ENCODE assay signal across 23 mouse cellular contexts in genomic region chr2:3163501-3164076, GRCm38 (mm10). TPM values are rescaled to one million over a fixed set of nuclear protein-coding genes. Genes with fewer than 3 reads are reported as not detected.
DNase-seq lines count a peak whose midpoint lies in the region; ATAC-seq and TF ChIP-seq lines count a peak whose summit lies in the region.
"Had no signal": no experiment of that assay in that cellular context is flagged by ENCODE, and none has a peak within 500 bp of the region (broad histone marks: within the 10 kb centered on the region; RNA-seq: fewer than 3 reads in every experiment).

No protein-coding gene starts in this region.

- DNase-seq in heart, adult 11 months: peak; percentile 88
- DNase-seq in heart, embryonic 10.5 days (ENCODE audit: low spot score): no peak
- peak; percentile 93 for DNase-seq in MEL (ENCODE audit: low read depth, low spot score)
- no peak for DNase-seq in cerebellum, adult 2 months
- no peak for DNase-seq in right cerebral cortex, postnatal 10 days (ENCODE audit: low spot score in 2 of 2)
- DNase-seq: adrenal gland, postnatal 36 days; B cell, adult 2 months; cerebellum, adult 9-10 months; cerebellum, postnatal 25 days; gastrocnemius, postnatal 10 days; heart, postnatal 36 days had no signal

- H3K9me3 ChIP-seq in heart, embryonic 10.5 days: no peaks in the 10 kb centered on the region
- H3K9me3 ChIP-seq in MEL (replicated peaks; ENCODE audit: insufficient read depth, low read length): no peaks in the 10 kb centered on the region
- H3K9me3 ChIP-seq: embryonic facial prominence, embryonic 13.5 days; forebrain, embryonic 12.5 days; G1E; heart, embryonic 13.5 days; hindbrain, embryonic 12.5 days had no signal

- no peaks in the 10 kb centered on the region for H3K27me3 ChIP-seq in heart, embryonic 10.5 days (ENCODE audit: insufficient read depth, poor library complexity, severe bottlenecking)
- H3K27me3 ChIP-seq in MEL (ENCODE audit: control insufficient read depth in 1 of 2, insufficient read depth in 2 of 2, low read length in 2 of 2): no peaks in the 10 kb centered on the region
- no peaks in the 10 kb centered on the region for H3K27me3 ChIP-seq in cerebellum, adult 2 months (ENCODE audit: control insufficient read depth, insufficient read depth, low read length)
- H3K27me3 ChIP-seq: embryonic facial prominence, embryonic 13.5 days; forebrain, embryonic 12.5 days; heart, embryonic 13.5 days; hindbrain, embryonic 12.5 days; Patski had no signal

- WGBS in heart, embryonic 10.5 days: 67% methylated on average over 9 of the region's 9 CpGs
- 96% methylated on average over 9 of the region's 9 CpGs for WGBS in cerebellum, adult 2 months

- TF ChIP-seq EP300 in MEL (IDR thresholded peaks at IDR 0.05; ENCODE audit: low read depth in 1 of 2, low read length in 2 of 2): peak; percentile 73 to 90

- H3K27ac ChIP-seq in heart, embryonic 10.5 days: no peak overlapping the region
- peak overlapping the region; percentile 54 for H3K27ac ChIP-seq in MEL (ENCODE audit: control insufficient read depth, low read depth, low read length)
- no peak overlapping the region for H3K27ac ChIP-seq in cerebellum, adult 2 months (ENCODE audit: insufficient read depth, low read length)
- H3K27ac ChIP-seq: embryonic facial prominence, embryonic 13.5 days; forebrain, embryonic 12.5 days; heart, embryonic 13.5 days; hindbrain, embryonic 12.5 days had no signal

- no peaks in the 10 kb centered on the region for H3K79me2 ChIP-seq in MEL (ENCODE audit: control insufficient read depth, insufficient read depth, low read length, poor library complexity)

- no peaks in the 10 kb centered on the region for H3K36me3 ChIP-seq in heart, embryonic 10.5 days
- H3K36me3 ChIP-seq in MEL (ENCODE audit: control insufficient read depth in 1 of 2, insufficient read depth in 2 of 2, low read length in 2 of 2): peaks cover 0 to 3% of the 10 kb centered on the region in 2 experiments; a peak in 1 of 4 replicates
- H3K36me3 ChIP-seq: embryonic facial prominence, embryonic 13.5 days; forebrain, embryonic 12.5 days; G1E; heart, embryonic 13.5 days; hindbrain, embryonic 12.5 days had no signal

- no peak for TF ChIP-seq CTCF in MEL (IDR thresholded peaks at IDR 0.05 in 2 of 3, conservative IDR thresholded peaks at IDR 0.05 in 1 of 3; ENCODE audit: control insufficient read depth in 1 of 3, insufficient read depth in 1 of 3, low read depth in 2 of 3, low read length in 3 of 3, poor library complexity in 1 of 3, severe bottlenecking in 1 of 3)
- no peak for TF ChIP-seq CTCF in cerebellum, adult 2 months (IDR thresholded peaks at IDR 0.05; ENCODE audit: borderline replicate concordance, insufficient read depth, low read depth, low read length)

- peak; percentile 47 to 67 for ATAC-seq in hematopoietic stem cell, adult 5-6 weeks (replicated peaks in 1 of 2; ENCODE audit: insufficient read depth in 1 of 2, low FRiP score in 2 of 2, low TSS enrichment in 1 of 2, low read depth in 1 of 2, poor library complexity in 2 of 2, severe bottlenecking in 2 of 2)
- ATAC-seq in megakaryocyte progenitor cell, adult 5-6 weeks (replicated peaks; ENCODE audit: poor library complexity): peak; percentile 74
- ATAC-seq: activated CD4-positive, CD25-positive, alpha-beta regulatory T cell, adult 4 months; CD4-positive, CD25-positive, alpha-beta regulatory T cell, adult 4 months; forebrain, embryonic 16.5 days; hindbrain, embryonic 16.5 days; Patski had no signal

- H3K9ac ChIP-seq in MEL (ENCODE audit: control insufficient read depth, low read depth, low read length, poor library complexity, severe bottlenecking): no peak overlapping the region; the same call in 1 of the 2 replicates
- H3K9ac ChIP-seq: embryonic facial prominence, embryonic 13.5 days; forebrain, embryonic 12.5 days; heart, embryonic 13.5 days; hindbrain, embryonic 12.5 days had no signal

- TF ChIP-seq RAD21 in MEL (IDR thresholded peaks at IDR 0.05; ENCODE audit: low read depth, low read length): no peak; the same call in 1 of the 2 replicates

- peaks cover 67% of the 10 kb centered on the region for H3K4me1 ChIP-seq in heart, embryonic 10.5 days
- H3K4me1 ChIP-seq in MEL (ENCODE audit: control insufficient read depth in 1 of 2, insufficient read depth in 2 of 2, low read length in 2 of 2): peaks cover 0 to 7% of the 10 kb centered on the region in 2 experiments; a peak in 3 of 4 replicates
- 0 out of 2 replicates have a peak, but pooled peaks cover 5% of the 10 kb centered on the region for H3K4me1 ChIP-seq in cerebellum, adult 2 months (ENCODE audit: control insufficient read depth, insufficient read depth, low read length)

- no peak for TF ChIP-seq POLR2A in MEL (IDR thresholded peaks at IDR 0.05; ENCODE audit: control insufficient read depth in 1 of 2, insufficient read depth in 1 of 2, low read depth in 1 of 2, low read length in 2 of 2, poor library complexity in 1 of 2)
- no peak for TF ChIP-seq POLR2A in cerebellum, adult 2 months (IDR thresholded peaks at IDR 0.05; ENCODE audit: borderline replicate concordance, insufficient read depth, low read length)

- H3K4me3 ChIP-seq in heart, embryonic 10.5 days: no peak overlapping the region
- peak overlapping the region; percentile 33 to 46; a peak in 3 of 4 replicates for H3K4me3 ChIP-seq in MEL (ENCODE audit: control insufficient read depth in 1 of 2, insufficient read depth in 1 of 2, low read depth in 2 of 2, low read length in 2 of 2)
- no peak overlapping the region for H3K4me3 ChIP-seq in cerebellum, adult 2 months (replicated peaks; ENCODE audit: insufficient read depth, low read depth, low read length)
- H3K4me3 ChIP-seq: embryonic facial prominence, embryonic 13.5 days; forebrain, embryonic 12.5 days; heart, embryonic 13.5 days; hindbrain, embryonic 12.5 days had no signal

TF ChIP-seq in MEL, 35 proteins besides CTCF, POLR2A, EP300 and RAD21:
- no peak for TF ChIP-seq USF2 (IDR thresholded peaks at IDR 0.05; ENCODE audit: borderline replicate concordance in 1 of 2, insufficient read depth in 1 of 2, low read depth in 1 of 2, low read length in 2 of 2)
- 0 out of 2 replicates have a peak, but pooled peaks have one; percentile 50 for TF ChIP-seq TBP (IDR thresholded peaks at IDR 0.05; ENCODE audit: low read depth, low read length)
- no peak for TF ChIP-seq E2F4 (IDR thresholded peaks at IDR 0.05; ENCODE audit: borderline replicate concordance, low read depth, low read length)
- TF ChIP-seq MAZ (IDR thresholded peaks at IDR 0.05; ENCODE audit: low read depth, low read length): no peak; the same call in 1 of the 2 replicates
- TF ChIP-seq TCF12 (IDR thresholded peaks at IDR 0.05; ENCODE audit: low read depth, low read length): peak; percentile 71
- TF ChIP-seq CHD2 (IDR thresholded peaks at IDR 0.05; ENCODE audit: low read length): no peak
- TF ChIP-seq GABPA (IDR thresholded peaks at IDR 0.05; ENCODE audit: low read depth, low read length): no peak
- TF ChIP-seq NRF1 (IDR thresholded peaks at IDR 0.05; ENCODE audit: insufficient read depth, low read depth, low read length, poor library complexity, severe bottlenecking): no peak
- no peak for TF ChIP-seq POLR2AphosphoS5 (IDR thresholded peaks at IDR 0.05; ENCODE audit: borderline replicate concordance, low read depth, low read length)
- no peak for TF ChIP-seq KAT2A (conservative IDR thresholded peaks at IDR 0.05; ENCODE audit: low read depth, low read length)
- TF ChIP-seq GATA1 (IDR thresholded peaks at IDR 0.05; ENCODE audit: low read depth, low read length): peak; percentile 89
- no peak for TF ChIP-seq JUND (IDR thresholded peaks at IDR 0.05; ENCODE audit: low read depth, low read length)
- no peak for TF ChIP-seq POLR2AphosphoS2 (IDR thresholded peaks at IDR 0.05; ENCODE audit: low read length)
- TF ChIP-seq ZNF384 (IDR thresholded peaks at IDR 0.05; ENCODE audit: low read depth, low read length): no peak
- no peak for TF ChIP-seq ZKSCAN1 (IDR thresholded peaks at IDR 0.05; ENCODE audit: low read depth, low read length)
- TF ChIP-seq MXI1 (IDR thresholded peaks at IDR 0.05; ENCODE audit: low read depth, low read length): peak; percentile 84
- TF ChIP-seq UBTF (IDR thresholded peaks at IDR 0.05; ENCODE audit: borderline replicate concordance, insufficient read depth, low read depth, low read length): no peak
- TF ChIP-seq TAL1 (IDR thresholded peaks at IDR 0.05; ENCODE audit: low read length): peak; percentile 73
- no peak for TF ChIP-seq NELFE (IDR thresholded peaks at IDR 0.05; ENCODE audit: low read depth, low read length)
- peak; percentile 82 for TF ChIP-seq MYC (IDR thresholded peaks at IDR 0.05; ENCODE audit: low read depth, low read length)
- TF ChIP-seq BHLHE40 (IDR thresholded peaks at IDR 0.05; ENCODE audit: borderline replicate concordance, low read depth, low read length): no peak
- TF ChIP-seq SIN3A (IDR thresholded peaks at IDR 0.05; ENCODE audit: low read length): peak; percentile 85; the same call in 1 of the 2 replicates
- peak; percentile 62; the same call in 1 of the 2 replicates for TF ChIP-seq RCOR1 (IDR thresholded peaks at IDR 0.05; ENCODE audit: low read depth, low read length)
- TF ChIP-seq ETS1 (IDR thresholded peaks at IDR 0.05; ENCODE audit: low read depth, low read length): peak; percentile 78
- TF ChIP-seq MAX (IDR thresholded peaks at IDR 0.05; ENCODE audit: low read length): peak; percentile 74; the same call in 1 of the 2 replicates
- no peak for TF ChIP-seq MAFK (IDR thresholded peaks at IDR 0.05; ENCODE audit: borderline replicate concordance, low read depth, low read length)
- no peak for TF ChIP-seq USF1 (IDR thresholded peaks at IDR 0.05; ENCODE audit: low read depth, low read length)
- 0 out of 2 replicates have a peak, but pooled peaks have one; percentile 31 for TF ChIP-seq ELF1 (IDR thresholded peaks at IDR 0.05; ENCODE audit: low read depth, low read length)

RNA-seq across cellular contexts. Expression of gene Fam171a1, which starts 49.6 kb away (rescaled TPM):
- 34.0 and 35.3 TPM in 2 replicates for polyA plus RNA-seq in heart, embryonic 10.5 days (2016; fragmentation: Nextera tagmentation; extraction: Ambion mirVana)
- not detected in 2 replicates for total RNA-seq in MEL (2012; rRNA removed)
- polyA plus RNA-seq in MEL (2012; ENCODE audit: insufficient read depth in 1 of 2, insufficient read length in 2 of 2, low read depth in 1 of 2, low replicate concordance in 2 of 2, missing spikeins in 1 of 2): not detected
- total RNA-seq in hematopoietic stem cell, adult 5-6 weeks (2017): 16.1 and 21.2 TPM in 2 replicates
- 3.7 and 5.5 TPM in 2 replicates for total RNA-seq in megakaryocyte progenitor cell, adult 5-6 weeks (2015)
- total RNA-seq in megakaryocyte progenitor cell, adult 5-6 weeks (2017): 2.4 and 3.2 TPM in 2 replicates
- polyA plus RNA-seq in cerebellum, adult 2 months (2012; rRNA removed): 26.6 and 29.1 TPM in 2 replicates
- polyA plus RNA-seq: activated CD4-positive, CD25-positive, alpha-beta regulatory T cell, adult 4 months; CD4-positive, CD25-positive, alpha-beta regulatory T cell, adult 4 months; G1E had no signal

Comparison
In these comparisons a context has a peak if more than half of its experiments do, and no peak if none do; other contexts are left out.
1. DNase-seq: peak in heart, adult 11 months (single experiment) and MEL (single experiment); none in heart, embryonic 10.5 days (single experiment), cerebellum, adult 2 months (0 of 2) and right cerebral cortex, postnatal 10 days (0 of 2).
2. H3K4me3 ChIP-seq: peak in MEL (2 of 2); none in heart, embryonic 10.5 days (single experiment) and cerebellum, adult 2 months (single experiment).